Mouse (Mus musculus) cerebellum, adult 9-11 months (tissue): Measurements from ENCODE around the gene Pdzd7.

Experiments used
- DNase-seq: peaks from one replicate; pipeline ENCODE4 v3.0.0; 2022

Gene Pdzd7

GRCm38 (mm10) chr19:45045651-45046050 is at the start of gene Pdzd7:
Pdzd7 (minus strand) TSS chr19:45045717.
- no peak for DNase-seq

DNA sequence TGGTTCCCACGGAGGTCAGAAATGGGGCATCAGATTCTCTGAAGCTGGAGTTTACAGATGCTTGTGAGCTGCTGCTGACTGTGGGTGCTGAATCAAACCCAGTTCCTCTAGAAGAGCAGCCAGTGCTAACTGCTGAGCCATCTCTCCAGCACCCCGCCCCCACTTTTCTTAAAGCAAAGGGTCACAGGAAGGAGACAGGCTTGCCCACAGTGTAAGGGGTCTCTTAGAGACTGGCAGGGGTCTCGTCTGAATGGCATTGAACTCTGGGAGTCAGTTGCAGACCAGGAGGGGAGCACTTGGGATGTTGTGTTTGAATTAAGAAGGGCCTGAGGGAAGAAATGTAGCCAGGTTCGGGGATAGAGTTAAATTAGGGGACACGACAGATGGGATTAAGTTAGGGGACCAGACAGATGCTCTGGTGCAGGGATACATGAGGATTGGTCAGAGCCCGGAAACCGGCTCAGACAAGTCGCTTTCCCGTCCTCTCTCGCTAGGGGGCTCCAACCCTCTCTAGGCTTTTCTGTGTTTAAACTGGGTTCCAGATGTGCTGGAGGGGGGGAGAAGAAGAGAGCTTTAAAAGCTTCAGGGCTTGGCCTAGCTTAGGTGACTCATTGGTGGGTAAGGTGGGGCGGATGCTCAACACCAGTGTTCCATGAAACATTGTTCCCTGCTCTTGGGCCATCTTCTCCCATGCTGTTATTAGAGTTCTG is 36.5 kb upstream of the Pdzd7 start:
- DNase-seq: peak; percentile 54

DNA sequence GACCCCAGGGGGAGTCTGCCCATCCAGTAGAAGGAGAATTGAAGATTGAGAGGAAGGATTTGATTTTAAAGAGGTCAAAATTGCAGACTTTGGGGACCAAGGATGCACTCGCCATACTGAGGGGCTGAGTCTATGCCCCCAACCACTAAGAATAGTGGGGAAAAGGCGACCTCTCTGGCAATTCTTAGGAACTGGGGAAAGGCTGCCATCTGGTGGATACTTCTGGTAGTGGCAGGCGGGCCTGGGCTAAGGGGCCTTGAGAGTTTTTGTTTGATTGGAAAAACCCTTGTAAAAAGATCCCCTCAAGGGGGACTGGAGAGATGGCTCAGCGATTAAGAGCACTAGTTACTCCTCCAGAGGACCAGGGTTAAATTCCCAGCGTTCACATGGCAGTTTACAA is 35.8 kb upstream of the Pdzd7 start:
- DNase-seq: peak; percentile 72

- DNase-seq: peak; percentile 60
These were observed 35.2 kb upstream of the Pdzd7 start for GRCm38 (mm10) chr19:45080711-45081110.

- DNase-seq: peak; percentile 88
These were observed 34.4 kb upstream of the Pdzd7 start for GRCm38 (mm10) chr19:45079769-45080515.

GRCm38 (mm10) chr19:45078971-45079764 is 33.7 kb upstream of the Pdzd7 start:
- DNase-seq: peak; percentile 52

- peak; percentile 57 for DNase-seq
These were observed 32.5 kb upstream of the Pdzd7 start for GRCm38 (mm10) chr19:45077742-45078645.

- DNase-seq: peak; percentile 82
These were observed 31.3 kb upstream of the Pdzd7 start for GRCm38 (mm10) chr19:45076586-45077510.

- no peak for DNase-seq
These were observed 30.6 kb upstream of the Pdzd7 start for GRCm38 (mm10) chr19:45076036-45076575.

GRCm38 (mm10) chr19:45075323-45076035 is 30.0 kb upstream of the Pdzd7 start:
- DNase-seq: peak; percentile 67

DNA sequence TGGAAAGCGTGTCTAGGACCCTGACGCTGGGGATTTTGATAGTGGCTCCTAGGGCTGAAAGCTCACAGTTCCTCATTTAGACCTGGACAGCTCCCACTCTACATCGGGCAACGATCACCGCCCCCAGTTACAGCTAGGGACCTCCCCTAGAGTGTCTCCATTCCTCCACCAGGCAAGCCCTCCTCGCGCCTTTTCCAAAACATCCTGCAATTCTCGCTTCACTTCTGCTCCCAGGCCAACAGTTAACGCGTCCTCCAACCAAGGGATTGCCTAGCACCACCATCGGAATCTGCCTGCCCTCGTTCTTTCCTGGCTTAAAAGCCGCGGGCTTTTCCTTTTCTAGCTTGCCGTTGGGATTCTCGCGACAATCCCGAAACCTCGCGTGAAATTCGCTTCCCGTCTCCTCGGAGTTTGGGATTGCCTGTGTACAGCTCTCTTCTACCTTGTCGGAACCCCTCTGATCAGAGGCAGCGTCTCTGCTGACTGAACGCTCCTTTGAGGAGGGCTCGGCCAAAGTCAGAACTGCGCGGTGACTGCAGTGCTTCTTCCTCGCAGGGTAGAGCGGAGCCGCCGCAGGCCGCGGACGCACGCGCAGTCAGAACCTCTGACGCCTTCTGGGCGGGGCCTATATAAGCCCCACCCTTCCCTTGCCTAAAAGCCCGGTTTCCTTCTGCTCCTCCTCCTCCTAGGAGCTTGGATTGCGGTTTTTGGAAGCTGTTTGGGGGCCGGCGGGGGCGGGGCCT is 29.2 kb upstream of the Pdzd7 start, which contains the start of gene Kazald1:
Gene Kazald1, plus strand, starts transcription at position 662 of the 743 bp plus-strand sequence.
- DNase-seq: peak; percentile 95

- peak; percentile 79 for DNase-seq
These were observed 28.5 kb upstream of the Pdzd7 start for GRCm38 (mm10) chr19:45073871-45074542.

GRCm38 (mm10) chr19:45067758-45068510 is 22.4 kb upstream of the Pdzd7 start:
- no peak for DNase-seq

- no peak for DNase-seq
These were observed 21.7 kb upstream of the Pdzd7 start for GRCm38 (mm10) chr19:45067170-45067569.

GRCm38 (mm10) chr19:45065226-45065625 is 19.7 kb upstream of the Pdzd7 start:
- DNase-seq: no peak

DNA sequence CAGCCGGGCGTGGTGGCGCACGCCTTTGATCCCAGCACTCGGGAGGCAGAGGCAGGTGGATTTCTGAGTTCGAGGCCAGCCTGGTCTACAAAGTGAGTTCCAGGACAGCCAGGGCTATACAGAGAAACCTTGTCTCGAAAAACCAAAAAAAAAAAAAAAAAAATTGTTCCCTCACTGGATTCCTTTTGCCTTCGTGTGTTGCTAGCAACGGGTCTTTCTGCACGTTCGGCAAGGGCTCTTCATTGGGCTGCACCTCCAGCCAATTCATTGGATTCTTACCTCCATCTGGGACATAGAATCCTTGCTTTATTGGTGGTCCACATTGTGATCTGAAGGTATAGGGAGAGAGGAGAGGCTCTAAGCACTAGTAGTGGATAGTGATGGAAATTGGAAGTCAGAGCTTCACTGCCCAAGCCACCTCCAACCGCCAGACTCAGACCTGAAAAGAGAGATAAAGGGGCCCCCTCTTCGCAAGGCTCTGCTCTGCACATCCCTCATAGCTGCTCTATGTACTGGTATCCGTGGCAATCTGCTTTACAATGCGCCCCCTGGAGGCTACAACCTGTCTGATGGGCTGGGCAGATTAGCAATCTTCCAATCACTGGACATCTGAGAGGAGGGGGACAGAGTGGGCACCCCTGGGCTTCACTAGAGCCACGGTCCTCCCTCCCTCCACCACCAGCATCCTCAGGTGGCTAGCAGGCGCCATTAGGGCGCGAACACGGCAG is 18.2 kb upstream of the Pdzd7 start:
- DNase-seq: peak; percentile 50

DNA sequence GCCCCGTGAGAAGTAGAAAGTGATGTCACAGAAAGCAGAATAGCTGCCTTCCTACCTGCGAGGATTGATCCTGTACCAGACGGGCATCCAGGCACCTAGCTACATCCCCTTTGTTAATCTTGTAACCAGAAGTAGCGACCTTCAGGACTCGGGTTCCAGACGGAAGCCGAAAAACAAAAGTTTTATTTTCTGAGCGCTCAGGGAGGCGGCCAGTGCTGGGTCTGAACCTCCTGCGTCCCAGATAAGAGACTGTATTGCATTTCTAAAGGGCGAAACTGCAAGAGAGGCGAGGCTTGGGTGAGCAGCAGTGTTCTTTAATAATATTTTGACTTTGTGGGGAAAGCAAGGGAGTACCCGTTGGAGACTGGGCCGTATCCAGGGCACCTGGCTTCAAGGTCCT is 13.3 kb upstream of the Pdzd7 start:
- no peak for DNase-seq
